Mouse (Mus musculus) spleen, adult 2 months (tissue): ENCODE results near the gene Lamtor3. TPM values are rescaled to one million over a fixed set of nuclear protein-coding genes. Genes with fewer than 3 reads are reported as not detected.
"Not testable (repeated sequence)": the region's sequence is repeated elsewhere in the genome, so short reads cannot be mapped to it uniquely, and the experiment has no call there.

Source experiments
- DNase-seq, 2 experiments: peaks; one replicate each; pipeline versions ENCODE4 v3.0.0 to v3.0.0-alpha.2; 2012 to 2021; ENCODE audit warnings: low spot score in 2 of 2, low read depth in 1 of 2
- H3K27ac ChIP-seq: fragments of 200-500 bp; 2 replicates; pipeline ENCODE4 v1.5.1; 2012; ENCODE audit warnings: low read length, inconsistent platforms; ENCODE audit not compliant: insufficient read depth
- H3K27me3 ChIP-seq: fragments of 200-500 bp; 2 replicates; pipeline ENCODE4 v1.6.1; 2012; ENCODE audit warnings: mild to moderate bottlenecking, moderate library complexity, low read length, inconsistent platforms; ENCODE audit not compliant: control insufficient read depth, insufficient read depth
- H3K36me3 ChIP-seq: fragments of 200-500 bp; 2 replicates; pipeline ENCODE4 v1.6.1; 2012; ENCODE audit warnings: mild to moderate bottlenecking, low read length, inconsistent platforms; ENCODE audit not compliant: control insufficient read depth, insufficient read depth
- H3K4me1 ChIP-seq: fragments of 200-500 bp; 2 replicates; pipeline ENCODE4 v1.6.1; 2011; ENCODE audit warnings: inconsistent platforms; ENCODE audit not compliant: control insufficient read depth, insufficient read depth, insufficient read length
- H3K4me3 ChIP-seq: fragments of 200-500 bp; 2 replicates; pipeline ENCODE4 v1.5.1; 2011; ENCODE audit warnings: mild to moderate bottlenecking, inconsistent platforms; ENCODE audit not compliant: insufficient read depth, insufficient read length; ENCODE audit errors: extremely low read depth
- CTCF ChIP-seq: fragments of 200-500 bp; IDR thresholded peaks from 2 replicates; pipeline ENCODE4 v1.5.1; 2011; ENCODE audit warnings: mild to moderate bottlenecking, inconsistent platforms; ENCODE audit not compliant: insufficient read depth, insufficient read length, insufficient replicate concordance; ENCODE audit errors: extremely low read depth
- POLR2A ChIP-seq: fragments of 200-500 bp; IDR thresholded peaks from 2 replicates; pipeline ENCODE4 v1.6.1; 2011; ENCODE audit warnings: low read depth, low read length, inconsistent platforms
- whole genome bisulfite sequencing: fragments of 180-500 bp; shearing (Covaris S2); methylation state at CpG from one replicate; pipeline ENCODE4 v1.1.7; 2018; 5-methylcytosine and 5-hydroxymethylcytosine counted together
- polyA plus RNA-seq: library from polyadenylated mRNA; depleted of rRNA; stranded (reverse); fragments of >200 nt; gene quantifications from 2 replicates; pipeline ENCODE4 v1.2.3, GENCODE M21; 2012

Lamtor3 gene
- polyA plus RNA-seq, 1 experiment: 15.7 TPM

GRCm38 (mm10) chr3:137941555-137941954, 23.2 kb downstream of the Lamtor3 start:
- DNase-seq: no peak
- no peak overlapping the region for H3K4me3 ChIP-seq
- no peak overlapping the region for H3K27ac ChIP-seq
- peaks cover under 1% of the 10 kb centered on the region; the same call in 1 of the 2 replicates for H3K4me1 ChIP-seq
- TF ChIP-seq CTCF (no peak), POLR2A (no peak)
- H3K36me3 ChIP-seq: peaks cover 31% of the 10 kb centered on the region
- no peaks in the 10 kb centered on the region for H3K27me3 ChIP-seq

DNA sequence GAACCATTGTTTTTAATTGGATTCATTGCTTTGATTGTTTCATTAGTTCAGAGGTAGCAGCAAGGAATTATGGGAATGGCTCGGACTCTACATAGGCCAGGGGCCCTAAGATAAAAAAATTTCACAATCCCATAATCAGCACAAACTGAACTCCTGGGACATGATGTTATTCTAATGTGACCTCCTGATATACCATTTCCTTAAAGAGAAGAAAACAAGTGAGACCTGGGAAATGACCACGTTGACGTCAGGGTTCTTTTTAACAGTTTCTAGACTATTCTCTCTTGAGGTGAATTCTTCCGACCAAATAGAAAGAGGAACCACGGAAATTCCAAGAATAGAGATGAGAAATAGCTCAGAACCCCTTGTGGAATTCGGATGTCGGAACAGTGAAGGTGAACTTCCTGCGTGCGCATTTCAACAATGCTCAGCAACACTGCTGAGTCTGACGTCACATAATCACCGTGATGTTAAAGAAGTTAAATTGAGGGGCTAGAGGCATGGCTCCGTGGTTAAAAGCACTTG, 23.9 kb downstream of the Lamtor3 start:
- H3K27ac ChIP-seq: no peak overlapping the region
- WGBS: 86% methylated on average over 12 of the region's 12 CpGs
- peaks cover 5% of the 10 kb centered on the region; the same call in 1 of the 2 replicates for H3K4me1 ChIP-seq
- H3K4me3 ChIP-seq: no peak overlapping the region
- no peak for DNase-seq
- H3K36me3 ChIP-seq: peaks cover 26% of the 10 kb centered on the region
- TF ChIP-seq POLR2A: no peak
- TF ChIP-seq CTCF: no peak
- H3K27me3 ChIP-seq: no peaks in the 10 kb centered on the region

GRCm38 (mm10) chr3:137943737-137944154, 25.4 kb downstream of the Lamtor3 start:
- H3K4me3 ChIP-seq: no peak overlapping the region
- no peaks in the 10 kb centered on the region for H3K27me3 ChIP-seq
- 82% methylated on average over 6 of the region's 6 CpGs for WGBS
- no peak for DNase-seq
- TF ChIP-seq POLR2A (no peak), CTCF (no peak)
- peaks cover 21% of the 10 kb centered on the region for H3K36me3 ChIP-seq
- peaks cover 8% of the 10 kb centered on the region; the same call in 1 of the 2 replicates for H3K4me1 ChIP-seq
- no peak overlapping the region for H3K27ac ChIP-seq

DNA sequence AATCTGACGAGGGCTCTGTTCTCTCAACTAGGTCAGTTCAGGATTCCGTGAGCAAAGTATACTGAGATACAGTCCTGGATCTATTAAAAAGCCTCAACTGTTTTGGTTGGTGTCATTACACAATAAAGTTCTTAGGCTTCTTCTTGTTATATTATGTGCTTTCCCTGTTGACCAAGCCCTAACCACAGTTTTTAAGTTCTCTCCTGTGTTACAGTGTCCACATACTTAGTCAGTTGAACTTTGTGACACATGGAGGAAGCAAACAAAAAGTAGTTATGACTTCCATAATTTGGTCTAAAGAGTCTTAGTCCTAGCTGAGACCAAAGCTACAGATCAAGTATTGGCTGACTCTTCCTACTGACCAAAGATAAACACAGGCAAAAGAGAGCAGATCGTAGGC, 28.5 kb downstream of the Lamtor3 start:
- WGBS: 81% methylated on average over 3 of the region's 3 CpGs
- H3K4me1 ChIP-seq: peaks cover 23% of the 10 kb centered on the region
- TF ChIP-seq POLR2A (no peak), CTCF (no peak)
- DNase-seq: no peak
- no peak overlapping the region for H3K4me3 ChIP-seq
- no peaks in the 10 kb centered on the region for H3K27me3 ChIP-seq
- H3K36me3 ChIP-seq: peaks cover 16% of the 10 kb centered on the region
- H3K27ac ChIP-seq: peak overlapping the region; percentile 72

DNA sequence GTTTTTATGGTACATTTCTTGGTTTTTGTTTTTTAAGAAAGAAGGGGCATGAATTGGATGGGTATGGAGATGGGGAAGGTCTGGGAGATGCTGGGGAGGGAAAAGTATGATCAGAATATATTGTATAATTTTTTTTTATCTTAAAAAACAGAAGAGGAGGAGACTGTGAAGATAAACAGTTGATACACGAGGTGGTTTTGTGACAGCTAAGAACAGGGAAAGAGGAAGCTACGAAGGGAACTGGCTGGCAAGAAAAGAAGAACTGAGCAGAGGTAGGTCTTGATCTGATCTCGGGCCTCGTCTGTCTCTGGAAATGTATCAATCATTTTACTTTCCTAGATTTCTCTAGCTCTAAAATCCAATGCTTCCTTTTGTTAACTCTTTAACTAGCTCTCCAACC, 29.2 kb downstream of the Lamtor3 start:
- Histone ChIP-seq H3K36me3 (peaks cover 14% of the 10 kb centered on the region), H3K27me3 (no peaks in the 10 kb centered on the region), H3K4me1 (peaks cover 29% of the 10 kb centered on the region), H3K4me3 (no peak overlapping the region), H3K27ac (no peak overlapping the region)
- 19% methylated on average over 4 of the region's 4 CpGs for WGBS
- TF ChIP-seq CTCF: no peak
- no peak for TF ChIP-seq POLR2A
- DNase-seq: no peak

- no peak overlapping the region for H3K4me3 ChIP-seq
- H3K27me3 ChIP-seq: no peaks in the 10 kb centered on the region
- TF ChIP-seq CTCF: no peak
- TF ChIP-seq POLR2A: no peak
- peak in 1 of 2 experiments; percentile 10 for DNase-seq
- WGBS: 50% methylated on average over 10 of the region's 10 CpGs
- H3K27ac ChIP-seq: peak overlapping the region; percentile 95
- H3K36me3 ChIP-seq: peaks cover 7% of the 10 kb centered on the region
- peaks cover 49% of the 10 kb centered on the region for H3K4me1 ChIP-seq
Observed at GRCm38 (mm10) chr3:137950191-137950885, 32.0 kb downstream of the Lamtor3 start.

DNA sequence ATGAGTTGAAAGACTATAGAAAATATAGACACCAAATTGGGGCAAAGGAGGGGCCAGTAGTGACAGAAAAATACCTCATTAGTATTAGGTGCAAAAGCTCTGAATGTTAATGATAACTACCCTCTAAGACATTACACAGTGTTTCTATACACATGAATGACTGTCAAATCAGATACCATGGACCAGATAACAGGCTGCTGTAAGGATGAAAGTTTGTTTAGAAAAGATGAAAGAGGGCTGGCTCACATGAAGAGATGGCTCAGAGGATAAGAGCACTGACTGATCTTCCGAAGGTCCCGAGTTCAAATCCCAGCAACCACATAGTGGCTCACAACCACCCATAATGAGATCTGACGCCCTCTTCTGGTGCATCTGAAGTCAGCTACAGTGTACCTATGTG, 33.0 kb downstream of the Lamtor3 start:
- not testable (repeated sequence) for DNase-seq, H3K27me3 ChIP-seq, H3K36me3 ChIP-seq, H3K27ac ChIP-seq, H3K4me3 ChIP-seq
- 80% methylated on average over 3 of the region's 3 CpGs for WGBS
- peaks cover 49% of the 10 kb centered on the region for H3K4me1 ChIP-seq
